Mouse (Mus musculus): ENCODE measurements around the gene Slc22a2.
"Not testable (repeated sequence)": the region's sequence is repeated elsewhere in the genome, so short reads cannot be mapped to it uniquely, and the experiment has no call there.

The Slc22a2 gene

GRCm38 (mm10) chr17:12630976-12631730 lies 47.2 kb downstream of the Slc22a2 start:
- no peak for DNase-seq (ENCODE audit: inconsistent ontology term)

GRCm38 (mm10) chr17:12631771-12632600 lies 48.1 kb downstream of the Slc22a2 start:
- peak; percentile 65 for DNase-seq (ENCODE audit: inconsistent ontology term)

- DNase-seq (ENCODE audit: inconsistent ontology term), result no peak
Measured at GRCm38 (mm10) chr17:12634814-12635213, 50.9 kb downstream of the Slc22a2 start.

- no peak for DNase-seq (ENCODE audit: inconsistent ontology term)
Measured at GRCm38 (mm10) chr17:12639585-12639984, 55.7 kb downstream of the Slc22a2 start.

- no peak for DNase-seq (ENCODE audit: inconsistent ontology term)
Measured at GRCm38 (mm10) chr17:12641087-12641486, 57.2 kb downstream of the Slc22a2 start.

- DNase-seq (ENCODE audit: inconsistent ontology term), result no peak
Measured at GRCm38 (mm10) chr17:12645461-12645860, 61.5 kb downstream of the Slc22a2 start.

- no peak for DNase-seq (ENCODE audit: inconsistent ontology term)
Measured at GRCm38 (mm10) chr17:12652604-12653003, 68.7 kb downstream of the Slc22a2 start.

GRCm38 (mm10) chr17:12654061-12654460 lies 70.1 kb downstream of the Slc22a2 start:
- no peak for DNase-seq (ENCODE audit: inconsistent ontology term)

- DNase-seq (ENCODE audit: inconsistent ontology term), result no peak
Measured at GRCm38 (mm10) chr17:12655826-12656225, 71.9 kb downstream of the Slc22a2 start.

- no peak for DNase-seq (ENCODE audit: inconsistent ontology term)
Measured at GRCm38 (mm10) chr17:12658784-12659183, 74.9 kb downstream of the Slc22a2 start.

GRCm38 (mm10) chr17:12659233-12659632 lies 75.3 kb downstream of the Slc22a2 start:
- no peak for DNase-seq (ENCODE audit: inconsistent ontology term)

GRCm38 (mm10) chr17:12660572-12661260 lies 76.8 kb downstream of the Slc22a2 start:
- DNase-seq (ENCODE audit: inconsistent ontology term), result peak; percentile 9

- no peak for DNase-seq (ENCODE audit: inconsistent ontology term)
Measured at GRCm38 (mm10) chr17:12664156-12664555, 80.2 kb downstream of the Slc22a2 start.

- no peak for DNase-seq (ENCODE audit: inconsistent ontology term)
Measured at GRCm38 (mm10) chr17:12668478-12669362, 84.8 kb downstream of the Slc22a2 start.

- DNase-seq (ENCODE audit: inconsistent ontology term), result no peak
Measured at GRCm38 (mm10) chr17:12669363-12669679, 85.4 kb downstream of the Slc22a2 start.

- no peak for DNase-seq (ENCODE audit: inconsistent ontology term)
Measured at GRCm38 (mm10) chr17:12671029-12671605, 87.2 kb downstream of the Slc22a2 start.

- no peak for DNase-seq (ENCODE audit: inconsistent ontology term)
Measured at GRCm38 (mm10) chr17:12672285-12672790, 88.4 kb downstream of the Slc22a2 start.

- no peak for DNase-seq (ENCODE audit: inconsistent ontology term)
Measured at GRCm38 (mm10) chr17:12673871-12674270, 89.9 kb downstream of the Slc22a2 start.

GRCm38 (mm10) chr17:12674980-12675379 lies 91.0 kb downstream of the Slc22a2 start:
- DNase-seq (ENCODE audit: inconsistent ontology term), result not testable (repeated sequence)

- no peak for DNase-seq (ENCODE audit: inconsistent ontology term)
Measured at GRCm38 (mm10) chr17:12675646-12676045, 91.7 kb downstream of the Slc22a2 start, which contains the start of gene Slc22a1. Slc22a1 (minus strand) TSS chr17:12675829.

GRCm38 (mm10) chr17:12677139-12677538 lies 93.2 kb downstream of the Slc22a2 start:
- DNase-seq (ENCODE audit: inconsistent ontology term), result no peak

Measured in Muller cell, postnatal 12 days (primary cell).